Mouse (Mus musculus): ENCODE results near the gene Myo9b. TPM values are rescaled to one million over a fixed set of nuclear protein-coding genes. Genes with fewer than 3 reads are reported as not detected.
"Not testable (repeated sequence)": the region's sequence is repeated elsewhere in the genome, so short reads cannot be mapped to it uniquely, and the experiment has no call there.

Myo9b gene
- polyA plus RNA-seq, 1 experiment from 2014 or later = 16.0 TPM

DNA sequence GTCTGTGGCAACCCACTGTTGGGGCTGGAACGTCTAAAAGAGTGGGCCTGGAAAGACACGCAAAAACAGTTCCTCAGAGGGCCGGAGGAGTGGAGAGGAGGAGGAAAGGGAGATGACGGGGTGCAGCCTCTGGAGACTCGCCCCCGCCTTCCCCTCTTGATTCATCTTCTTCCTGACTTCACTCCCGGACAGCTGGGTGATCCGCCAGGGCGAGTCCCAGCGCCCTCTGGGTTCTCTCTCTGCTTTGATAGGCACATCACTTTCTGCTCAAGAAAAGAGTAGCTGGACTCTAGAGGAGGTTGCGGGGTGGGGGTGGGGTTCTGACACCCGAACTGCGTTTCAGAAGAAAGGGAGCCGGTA, 617 bp downstream of the Myo9b start:
- Histone ChIP-seq H3K4me2 (ENCODE audit: low read depth, low read length) (peak overlapping the region; percentile 65), H3K27ac (ENCODE audit: low read depth, low read length) (peak overlapping the region; percentile 53), H3K4me3 (ENCODE audit: low read depth, low read length) (peak overlapping the region; percentile 77), H3K9ac (replicated peaks; ENCODE audit: low read depth, low read length) (peak overlapping the region; percentile 65), H3K9me3 (ENCODE audit: control insufficient read depth, low read length) (no peaks in the 10 kb centered on the region), H3K4me1 (ENCODE audit: control insufficient read depth, insufficient read depth, low read length) (peaks cover 13% of the 10 kb centered on the region), H3K36me3 (ENCODE audit: control insufficient read depth, insufficient read depth, low read length) (no peaks in the 10 kb centered on the region), H3K27me3 (ENCODE audit: control insufficient read depth, insufficient read depth, low read length) (no peaks in the 10 kb centered on the region)
- no peak; the same call in 1 of the 2 replicates for ATAC-seq (ENCODE audit: low read depth)
- WGBS = under 1% methylated on average over 14 of the region's 14 CpGs

DNA sequence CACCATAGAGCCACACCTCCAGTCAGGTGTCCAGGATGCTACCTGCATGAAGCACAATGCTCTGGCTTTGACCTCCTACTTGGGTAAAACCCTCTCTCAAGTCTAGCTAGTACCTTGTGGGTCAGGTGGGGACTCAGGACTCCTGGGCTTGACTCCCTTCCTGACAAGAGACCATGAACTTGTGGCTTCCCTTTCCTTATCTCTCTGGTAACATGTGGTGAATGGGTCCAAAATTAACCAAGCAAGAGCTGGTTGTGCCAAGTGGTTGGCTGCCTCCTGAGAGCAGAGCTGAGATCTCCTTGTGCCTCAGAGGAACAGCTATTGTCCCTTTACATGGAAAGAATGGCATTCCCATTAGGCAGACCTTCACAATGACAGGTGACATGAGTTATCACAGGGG, 2.0 kb downstream of the Myo9b start:
- H3K4me3 ChIP-seq (ENCODE audit: low read depth, low read length) = no peak overlapping the region
- no peaks in the 10 kb centered on the region for H3K36me3 ChIP-seq (ENCODE audit: control insufficient read depth, insufficient read depth, low read length)
- no peak overlapping the region for H3K4me2 ChIP-seq (ENCODE audit: low read depth, low read length)
- no peaks in the 10 kb centered on the region for H3K27me3 ChIP-seq (ENCODE audit: control insufficient read depth, insufficient read depth, low read length)
- ATAC-seq (ENCODE audit: low read depth) = no peak
- no peak overlapping the region for H3K27ac ChIP-seq (ENCODE audit: low read depth, low read length)
- H3K9ac ChIP-seq (replicated peaks; ENCODE audit: low read depth, low read length) = no peak overlapping the region
- H3K4me1 ChIP-seq (ENCODE audit: control insufficient read depth, insufficient read depth, low read length) = peaks cover 13% of the 10 kb centered on the region
- H3K9me3 ChIP-seq (ENCODE audit: control insufficient read depth, low read length) = no peaks in the 10 kb centered on the region

DNA sequence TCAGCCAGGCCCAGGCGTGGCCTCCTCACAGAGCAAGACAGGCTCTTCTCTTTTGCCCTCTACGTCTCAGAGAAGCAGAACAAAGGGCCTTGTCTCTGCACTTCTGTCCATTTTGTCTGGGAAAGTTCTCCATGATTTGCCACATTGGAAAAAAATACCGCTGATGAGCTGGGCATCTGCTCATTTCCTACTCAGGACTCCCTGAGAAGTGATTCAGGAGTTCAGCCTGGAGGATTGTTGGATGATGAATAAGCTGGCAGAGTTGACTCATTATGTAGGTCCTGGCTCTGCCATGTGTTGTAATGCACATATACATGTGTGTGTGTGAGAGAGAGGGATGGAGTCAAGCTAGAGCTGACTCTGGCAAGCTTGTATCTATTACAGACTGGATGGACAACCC, 3.7 kb downstream of the Myo9b start:
- no peaks in the 10 kb centered on the region for H3K9me3 ChIP-seq (ENCODE audit: control insufficient read depth, low read length)
- no peak overlapping the region for H3K9ac ChIP-seq (replicated peaks; ENCODE audit: low read depth, low read length)
- no peak for ATAC-seq (ENCODE audit: low read depth)
- no peak overlapping the region for H3K4me3 ChIP-seq (ENCODE audit: low read depth, low read length)
- peaks cover 13% of the 10 kb centered on the region for H3K4me1 ChIP-seq (ENCODE audit: control insufficient read depth, insufficient read depth, low read length)
- H3K27ac ChIP-seq (ENCODE audit: low read depth, low read length) = no peak overlapping the region
- no peaks in the 10 kb centered on the region for H3K27me3 ChIP-seq (ENCODE audit: control insufficient read depth, insufficient read depth, low read length)
- WGBS = 91% methylated on average over 3 of the region's 3 CpGs
- H3K4me2 ChIP-seq (ENCODE audit: low read depth, low read length) = no peak overlapping the region
- no peaks in the 10 kb centered on the region for H3K36me3 ChIP-seq (ENCODE audit: control insufficient read depth, insufficient read depth, low read length)

DNA sequence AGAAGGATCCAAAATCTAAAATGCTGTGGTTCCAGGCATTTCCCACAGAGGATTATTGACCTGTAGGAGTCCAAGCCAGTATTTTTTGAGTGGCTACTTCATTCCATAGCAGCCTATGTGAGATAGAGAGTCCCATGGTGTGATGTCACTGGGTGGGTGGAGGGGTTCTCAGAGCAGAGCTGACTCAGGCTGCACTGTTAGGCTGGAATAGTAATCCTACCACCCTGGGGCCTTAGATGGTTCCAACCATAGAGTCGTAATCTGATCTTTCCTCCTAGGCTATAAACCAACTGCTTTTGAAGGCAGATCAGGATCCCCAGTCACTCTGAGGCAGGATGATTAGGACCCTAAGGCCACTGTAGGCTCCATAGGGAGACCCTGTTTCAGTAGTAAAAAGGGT, 6.9 kb downstream of the Myo9b start:
- not testable (repeated sequence) for H3K4me3 ChIP-seq (ENCODE audit: low read depth, low read length); H3K27me3 ChIP-seq (ENCODE audit: control insufficient read depth, insufficient read depth, low read length); H3K36me3 ChIP-seq (ENCODE audit: control insufficient read depth, insufficient read depth, low read length); H3K9ac ChIP-seq (replicated peaks; ENCODE audit: low read depth, low read length); H3K9me3 ChIP-seq (ENCODE audit: control insufficient read depth, low read length); H3K4me2 ChIP-seq (ENCODE audit: low read depth, low read length); H3K4me1 ChIP-seq (ENCODE audit: control insufficient read depth, insufficient read depth, low read length); ATAC-seq (ENCODE audit: low read depth); H3K27ac ChIP-seq (ENCODE audit: low read depth, low read length)
- WGBS = 82% methylated on average over 1 of the region's 1 CpGs

DNA sequence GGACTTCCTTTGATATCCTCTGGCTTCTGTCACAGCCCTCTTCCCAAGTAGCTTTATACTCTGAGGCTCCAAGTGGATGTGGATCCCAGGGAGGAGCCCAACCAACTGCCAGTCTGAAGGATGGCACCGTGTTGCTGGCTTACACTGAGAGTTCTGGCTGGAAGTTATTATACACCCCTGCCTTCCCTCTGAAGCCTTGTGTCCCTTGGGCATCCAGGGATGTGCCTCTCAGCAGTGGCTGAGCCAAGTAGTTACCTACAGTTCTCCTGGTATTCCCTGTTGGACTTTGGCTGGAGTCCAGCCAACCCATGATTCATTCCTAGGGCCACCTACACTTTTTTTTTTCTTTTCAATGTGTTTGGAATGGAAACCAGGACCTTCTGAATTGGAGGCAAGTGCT, 9.2 kb downstream of the Myo9b start:
- not testable (repeated sequence) for H3K4me3 ChIP-seq (ENCODE audit: low read depth, low read length)
- 72% methylated on average over 1 of the region's 1 CpGs for WGBS

DNA sequence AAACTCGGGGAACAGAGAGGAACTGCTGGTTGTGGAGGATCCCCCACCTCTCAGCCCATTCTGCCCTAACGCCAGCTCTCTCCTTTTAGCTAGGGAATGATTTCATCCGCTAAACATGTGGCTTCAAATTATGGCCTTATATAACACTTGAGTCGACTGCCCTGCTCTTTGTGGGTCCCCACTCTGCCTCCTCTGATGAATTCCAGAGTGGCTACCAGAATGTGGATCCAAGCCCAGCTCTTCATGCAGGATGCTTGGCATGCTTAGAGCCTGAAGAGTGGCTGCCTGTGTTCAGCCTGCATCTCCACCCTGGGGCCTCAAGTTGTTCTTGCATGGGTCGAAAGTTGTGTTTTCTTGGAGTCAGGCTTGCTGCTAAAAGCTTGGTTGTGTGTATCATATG, 10.1 kb downstream of the Myo9b start:
- no peaks in the 10 kb centered on the region for H3K4me1 ChIP-seq (ENCODE audit: control insufficient read depth, insufficient read depth, low read length)
- ATAC-seq (ENCODE audit: low read depth) = no peak
- no peak overlapping the region for H3K9ac ChIP-seq (replicated peaks; ENCODE audit: low read depth, low read length)
- H3K4me2 ChIP-seq (ENCODE audit: low read depth, low read length) = no peak overlapping the region
- H3K4me3 ChIP-seq (ENCODE audit: low read depth, low read length) = no peak overlapping the region
- H3K27me3 ChIP-seq (ENCODE audit: control insufficient read depth, insufficient read depth, low read length) = no peaks in the 10 kb centered on the region
- no peak overlapping the region for H3K27ac ChIP-seq (ENCODE audit: low read depth, low read length)
- WGBS = 77% methylated on average over 5 of the region's 5 CpGs
- H3K9me3 ChIP-seq (ENCODE audit: control insufficient read depth, low read length) = no peaks in the 10 kb centered on the region
- H3K36me3 ChIP-seq (ENCODE audit: control insufficient read depth, insufficient read depth, low read length) = no peaks in the 10 kb centered on the region

More for the DNA sequence above, 9.2 kb downstream of the Myo9b start:
- H3K4me1 ChIP-seq (ENCODE audit: control insufficient read depth, insufficient read depth, low read length); H3K27ac ChIP-seq (ENCODE audit: low read depth, low read length); H3K9ac ChIP-seq (replicated peaks; ENCODE audit: low read depth, low read length); H3K27me3 ChIP-seq (ENCODE audit: control insufficient read depth, insufficient read depth, low read length); ATAC-seq (ENCODE audit: low read depth); H3K36me3 ChIP-seq (ENCODE audit: control insufficient read depth, insufficient read depth, low read length); H3K4me2 ChIP-seq (ENCODE audit: low read depth, low read length); H3K9me3 ChIP-seq (ENCODE audit: control insufficient read depth, low read length): not testable (repeated sequence)

DNA sequence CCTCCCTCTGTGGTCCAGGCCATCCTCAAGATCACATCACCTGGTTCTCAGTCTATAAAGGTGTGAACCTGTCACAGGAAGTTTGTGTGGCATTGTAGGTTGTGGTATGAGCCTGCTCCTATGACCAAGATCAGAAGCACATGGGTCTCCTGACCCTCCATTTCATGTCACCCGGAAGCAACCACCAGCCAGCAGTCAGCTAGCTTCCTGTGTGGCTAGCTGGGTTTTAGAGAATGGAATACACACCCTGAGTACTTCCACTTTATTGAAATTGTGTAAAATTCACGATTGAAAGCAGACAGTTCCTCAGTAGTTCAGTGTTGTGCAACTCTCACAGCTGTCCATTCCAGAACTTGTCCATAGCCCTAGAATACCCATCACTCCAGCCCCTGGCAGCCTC, 13.7 kb downstream of the Myo9b start:
- not testable (repeated sequence) for H3K27ac ChIP-seq (ENCODE audit: low read depth, low read length); H3K4me2 ChIP-seq (ENCODE audit: low read depth, low read length); H3K4me1 ChIP-seq (ENCODE audit: control insufficient read depth, insufficient read depth, low read length); H3K9me3 ChIP-seq (ENCODE audit: control insufficient read depth, low read length); H3K9ac ChIP-seq (replicated peaks; ENCODE audit: low read depth, low read length); H3K36me3 ChIP-seq (ENCODE audit: control insufficient read depth, insufficient read depth, low read length); H3K4me3 ChIP-seq (ENCODE audit: low read depth, low read length); ATAC-seq (ENCODE audit: low read depth); H3K27me3 ChIP-seq (ENCODE audit: control insufficient read depth, insufficient read depth, low read length)
- 96% methylated on average over 2 of the region's 2 CpGs for WGBS

DNA sequence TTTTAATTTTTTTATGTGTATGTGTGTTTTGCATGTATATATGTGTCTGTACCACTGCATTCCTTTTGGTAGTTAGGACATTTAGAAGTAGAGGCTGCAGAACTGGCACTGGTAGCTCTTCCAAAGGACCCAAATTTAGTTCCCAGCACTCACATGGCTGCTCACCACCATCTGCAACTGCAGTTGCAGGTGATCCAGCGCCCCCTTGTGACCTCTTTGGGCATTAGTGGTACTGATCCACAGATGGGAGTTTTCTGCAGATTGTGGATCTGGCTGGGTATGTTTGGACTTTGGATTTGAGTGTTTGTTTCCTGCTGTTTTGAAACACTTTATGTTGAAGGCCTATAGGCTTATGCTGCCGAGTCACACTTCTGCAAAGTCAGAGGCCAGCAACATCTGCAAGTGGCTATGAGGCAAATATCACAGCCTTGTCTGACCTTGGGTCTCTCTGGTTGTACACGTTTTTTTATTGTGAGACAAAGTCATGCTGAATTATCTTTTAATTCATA, 16.0 kb downstream of the Myo9b start:
- no peak for ATAC-seq (ENCODE audit: low read depth)
- Histone ChIP-seq H3K27me3 (ENCODE audit: control insufficient read depth, insufficient read depth, low read length) (no peaks in the 10 kb centered on the region), H3K9me3 (ENCODE audit: control insufficient read depth, low read length) (no peaks in the 10 kb centered on the region), H3K9ac (replicated peaks; ENCODE audit: low read depth, low read length) (no peak overlapping the region), H3K27ac (ENCODE audit: low read depth, low read length) (no peak overlapping the region), H3K36me3 (ENCODE audit: control insufficient read depth, insufficient read depth, low read length) (peaks cover 8% of the 10 kb centered on the region), H3K4me2 (ENCODE audit: low read depth, low read length) (no peak overlapping the region), H3K4me3 (ENCODE audit: low read depth, low read length) (no peak overlapping the region), H3K4me1 (ENCODE audit: control insufficient read depth, insufficient read depth, low read length) (no peaks in the 10 kb centered on the region)
- WGBS = 60% methylated on average over 3 of the region's 3 CpGs

DNA sequence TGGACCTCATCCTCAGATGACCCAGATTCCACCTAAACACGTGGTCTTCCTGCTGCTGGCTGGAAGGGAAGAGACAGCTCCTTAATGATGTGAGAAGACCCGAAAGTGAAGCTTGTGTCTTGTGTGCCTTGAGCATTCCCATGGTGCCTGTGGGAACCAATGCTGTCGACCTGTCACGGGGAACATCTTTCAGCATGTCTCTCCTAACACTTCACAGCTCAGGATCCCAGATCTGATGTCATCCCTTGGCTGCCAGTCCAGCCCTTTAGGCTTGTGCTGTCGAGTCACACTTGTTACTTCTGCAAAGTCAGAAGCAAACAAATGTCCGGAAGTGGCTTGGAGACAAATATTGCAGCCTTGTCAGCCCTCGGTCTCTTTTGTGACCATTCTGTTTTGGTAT, 16.6 kb downstream of the Myo9b start:
- no peak overlapping the region for H3K4me2 ChIP-seq (ENCODE audit: low read depth, low read length)
- H3K27ac ChIP-seq (ENCODE audit: low read depth, low read length) = no peak overlapping the region
- no peaks in the 10 kb centered on the region for H3K27me3 ChIP-seq (ENCODE audit: control insufficient read depth, insufficient read depth, low read length)
- H3K9ac ChIP-seq (replicated peaks; ENCODE audit: low read depth, low read length) = no peak overlapping the region
- H3K9me3 ChIP-seq (ENCODE audit: control insufficient read depth, low read length) = no peaks in the 10 kb centered on the region
- H3K36me3 ChIP-seq (ENCODE audit: control insufficient read depth, insufficient read depth, low read length) = peaks cover 8% of the 10 kb centered on the region
- H3K4me1 ChIP-seq (ENCODE audit: control insufficient read depth, insufficient read depth, low read length) = no peaks in the 10 kb centered on the region
- ATAC-seq (ENCODE audit: low read depth) = no peak
- WGBS = 89% methylated on average over 7 of the region's 7 CpGs
- H3K4me3 ChIP-seq (ENCODE audit: low read depth, low read length) = no peak overlapping the region

DNA sequence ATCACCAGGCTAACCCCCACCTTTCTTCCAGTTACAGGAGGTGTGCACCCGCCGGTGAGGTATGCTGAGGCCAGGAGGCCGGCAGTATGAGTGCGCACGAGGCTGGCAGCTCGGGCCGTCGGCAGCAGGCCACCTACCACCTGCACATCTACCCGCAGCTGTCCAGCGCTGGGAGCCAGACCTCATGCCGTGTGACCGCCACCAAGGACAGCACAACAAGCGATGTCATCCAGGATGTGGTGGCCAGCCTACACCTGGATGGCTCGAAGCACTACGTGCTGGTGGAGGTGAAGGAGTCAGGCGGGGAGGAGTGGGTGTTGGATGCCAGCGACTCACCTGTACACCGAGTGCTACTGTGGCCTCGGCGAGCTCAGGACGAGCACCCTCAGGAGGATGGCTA, 17.7 kb downstream of the Myo9b start:
- Histone ChIP-seq H3K27me3 (ENCODE audit: control insufficient read depth, insufficient read depth, low read length) (no peaks in the 10 kb centered on the region), H3K4me1 (ENCODE audit: control insufficient read depth, insufficient read depth, low read length) (no peaks in the 10 kb centered on the region), H3K9ac (replicated peaks; ENCODE audit: low read depth, low read length) (no peak overlapping the region), H3K36me3 (ENCODE audit: control insufficient read depth, insufficient read depth, low read length) (peaks cover 8% of the 10 kb centered on the region), H3K4me3 (ENCODE audit: low read depth, low read length) (no peak overlapping the region), H3K9me3 (ENCODE audit: control insufficient read depth, low read length) (no peaks in the 10 kb centered on the region), H3K27ac (ENCODE audit: low read depth, low read length) (no peak overlapping the region), H3K4me2 (ENCODE audit: low read depth, low read length) (no peak overlapping the region)
- ATAC-seq (ENCODE audit: low read depth) = no peak
- WGBS = 98% methylated on average over 21 of the region's 21 CpGs

All from neural tube, embryonic 14.5 days (tissue).